Mouse (Mus musculus) kidney, postnatal 4 days (tissue): Measurements from ENCODE around the gene C1ql4.
A peak's percentile ranks its signal among the peaks of the same experiment; 100 is the strongest.
"Not testable (repeated sequence)": the region's sequence is repeated elsewhere in the genome, so short reads cannot be mapped to it uniquely, and the experiment has no call there.

Experiments
- DNase-seq, 2 experiments: peaks; one replicate each; pipeline ENCODE4 v3.0.0; 2021; ENCODE audit warnings: mixed read lengths in 2 of 2

C1ql4 gene

DNA sequence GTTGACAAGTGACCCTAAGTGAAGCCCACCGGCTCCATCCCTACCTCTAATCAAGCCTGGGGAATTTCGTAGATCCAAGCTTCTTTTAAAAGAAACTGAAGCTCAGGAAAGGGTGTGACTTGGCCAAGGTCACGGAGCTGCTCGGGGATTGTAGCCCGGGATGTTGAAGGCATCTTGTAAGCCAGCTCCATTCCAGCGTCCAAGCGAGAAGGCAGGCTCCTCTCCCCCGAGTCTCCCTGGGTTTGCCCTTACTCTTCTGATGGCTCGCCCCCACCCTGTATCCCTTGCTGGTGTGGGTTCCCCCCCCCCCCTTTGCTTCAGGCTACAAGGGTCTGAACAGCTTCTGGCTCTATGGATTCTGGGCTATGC is 10.9 kb upstream of the C1ql4 start:
- peak in 1 of 2 experiments; percentile 36 for DNase-seq

DNA sequence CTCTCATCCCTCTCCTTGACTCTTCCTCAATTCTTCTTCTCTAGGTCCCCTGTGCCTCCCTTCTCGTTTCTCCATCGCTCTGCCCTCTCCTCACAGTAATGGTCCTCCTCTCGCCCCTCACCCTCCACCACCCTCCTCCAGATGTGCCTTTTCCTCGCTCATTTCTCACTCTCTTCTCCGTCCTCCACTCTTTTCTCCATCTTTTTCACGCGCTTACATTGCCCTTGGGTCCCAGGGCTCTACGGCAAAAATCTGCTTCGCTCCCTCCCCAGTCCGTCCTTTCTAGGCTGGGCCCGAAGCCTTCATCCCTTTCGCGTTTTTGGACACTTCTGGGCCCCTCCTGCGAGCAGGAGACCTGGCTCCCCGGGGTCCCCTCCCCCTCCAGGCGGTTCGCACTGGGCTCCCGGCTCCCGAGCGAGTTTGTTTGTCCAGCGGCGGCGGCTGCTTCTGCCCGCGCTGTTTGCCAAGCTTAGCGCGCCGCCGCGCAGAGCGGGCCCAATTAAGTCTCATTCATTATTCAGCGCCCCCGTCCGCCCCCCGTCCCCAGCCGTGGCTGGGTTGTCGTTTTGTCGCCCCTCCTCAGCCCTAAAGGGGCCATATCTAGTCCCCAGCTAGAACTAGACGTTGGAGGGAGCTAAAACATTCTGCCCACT is 10.3 kb upstream of the C1ql4 start:
- peak; percentile 64 to 76 for DNase-seq

DNA sequence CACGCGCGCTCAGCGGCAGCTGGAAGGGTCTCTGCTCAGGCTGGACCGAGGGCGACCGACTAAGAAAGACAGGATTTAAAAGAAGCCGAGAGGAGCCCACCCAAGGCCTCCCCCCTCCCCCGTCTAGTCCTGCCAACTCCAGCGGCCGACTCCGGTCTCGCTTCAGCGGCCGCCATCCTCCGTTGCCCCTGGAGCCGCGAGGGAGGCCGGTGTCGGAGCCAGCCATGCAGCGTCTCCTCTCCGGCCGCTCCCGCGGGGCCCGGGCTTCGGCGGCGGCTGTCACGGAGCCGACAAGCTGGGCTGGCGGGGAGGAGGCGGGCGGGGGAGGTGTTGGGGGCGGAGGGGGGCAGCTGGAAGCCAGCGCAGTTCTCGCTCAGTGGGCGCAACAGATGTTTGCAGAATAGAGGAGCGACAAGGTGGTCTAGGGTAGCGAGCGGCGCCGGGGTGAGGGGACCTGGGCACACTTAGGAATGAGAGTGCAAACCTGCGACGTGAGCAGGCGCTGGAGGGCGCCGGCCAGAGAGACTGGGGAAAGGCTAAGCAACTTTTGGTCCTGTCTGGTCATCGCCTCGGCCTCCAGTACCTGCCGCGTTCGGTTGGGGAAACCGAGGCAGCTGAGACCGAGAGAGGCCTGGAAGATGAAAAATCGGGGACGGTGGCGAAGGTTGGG is 9.3 kb upstream of the C1ql4 start:
- DNase-seq, result peak; percentile 76 to 85

DNA sequence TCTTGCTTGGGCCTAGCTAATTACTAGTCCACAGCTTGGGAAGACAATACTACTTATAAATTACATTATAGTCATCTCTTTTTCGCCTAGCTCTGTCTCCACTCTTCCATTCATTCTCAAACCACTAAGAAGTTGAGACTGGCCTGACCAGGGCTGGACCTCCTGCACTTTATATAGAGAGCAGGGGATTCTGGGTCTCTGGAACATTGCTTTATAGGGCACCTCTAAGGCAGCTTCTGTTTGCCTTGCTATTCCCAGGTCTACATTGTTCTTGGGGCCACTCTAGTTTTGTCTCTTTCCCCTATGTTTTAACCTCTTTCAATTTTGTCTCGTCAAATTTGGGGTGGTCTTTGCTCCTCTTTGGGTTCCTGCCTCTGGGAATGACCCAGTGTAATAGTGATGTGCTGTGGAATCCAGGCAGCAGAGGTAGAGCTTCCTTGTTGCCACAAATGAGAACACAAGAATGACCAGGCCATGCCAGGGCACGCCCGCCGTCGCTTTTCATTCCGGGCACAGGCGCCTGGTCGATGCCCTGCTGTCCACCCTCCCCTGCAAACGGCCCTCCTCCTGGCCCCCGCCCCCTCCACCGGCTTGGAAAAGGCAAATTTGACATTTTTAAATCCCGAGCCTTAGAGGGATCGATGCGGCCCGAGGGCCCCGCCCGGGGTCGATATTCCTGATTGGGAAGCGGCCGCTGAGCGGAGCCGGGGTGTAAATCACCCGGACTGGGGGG is 8.6 kb upstream of the C1ql4 start:
- DNase-seq, result no peak

DNA sequence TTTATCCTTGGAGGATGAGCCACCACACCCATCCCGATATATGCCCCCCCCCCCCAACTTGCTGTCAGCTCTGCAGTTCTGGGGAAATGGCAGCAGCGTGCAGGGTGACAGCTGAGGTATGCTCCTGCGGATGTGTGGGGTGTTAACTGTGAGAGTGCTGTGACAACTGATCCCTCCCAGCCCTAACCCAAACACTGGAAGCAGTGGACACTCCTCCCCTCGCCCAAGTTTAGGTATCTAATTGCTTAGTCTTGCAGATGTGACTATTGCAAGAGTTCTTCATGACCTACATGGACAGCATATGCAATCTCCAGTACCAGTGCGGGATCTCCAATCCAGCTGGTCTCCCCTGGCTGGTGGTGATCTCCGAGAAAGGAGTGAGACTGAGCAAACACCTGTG is 7.7 kb upstream of the C1ql4 start:
- DNase-seq, result no peak

DNA sequence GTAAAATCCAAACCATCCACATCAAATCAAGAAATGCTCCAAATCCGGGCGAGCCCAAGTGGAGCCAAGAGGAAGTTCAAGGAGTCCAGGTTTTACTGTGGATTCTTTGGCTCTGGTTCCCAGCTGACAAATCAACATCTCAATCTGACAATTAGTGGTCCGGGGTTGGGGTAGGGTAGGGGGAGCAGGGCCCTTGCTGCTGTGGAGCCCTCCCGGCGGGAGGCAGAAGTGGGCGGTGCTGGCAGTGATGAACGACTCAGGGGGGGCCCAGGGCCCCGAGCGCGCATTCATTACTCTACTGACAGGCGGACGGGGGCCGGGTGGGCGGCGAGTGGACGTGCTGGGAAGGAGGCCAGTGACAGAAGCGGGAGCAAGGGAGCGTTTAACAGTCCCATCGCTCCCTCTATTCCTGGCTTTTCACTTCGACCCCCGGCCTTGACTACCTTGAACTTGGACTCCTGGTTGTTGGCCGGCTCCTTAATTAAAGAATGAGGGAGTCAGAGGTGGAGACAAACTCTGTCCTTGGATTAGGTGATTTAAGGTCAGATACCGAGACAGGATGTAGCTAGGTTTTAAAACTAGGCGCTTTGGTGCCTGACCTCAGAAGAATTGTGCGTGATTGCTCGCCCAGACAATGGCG is 7.1 kb upstream of the C1ql4 start:
- peak; percentile 76 to 85 for DNase-seq

DNA sequence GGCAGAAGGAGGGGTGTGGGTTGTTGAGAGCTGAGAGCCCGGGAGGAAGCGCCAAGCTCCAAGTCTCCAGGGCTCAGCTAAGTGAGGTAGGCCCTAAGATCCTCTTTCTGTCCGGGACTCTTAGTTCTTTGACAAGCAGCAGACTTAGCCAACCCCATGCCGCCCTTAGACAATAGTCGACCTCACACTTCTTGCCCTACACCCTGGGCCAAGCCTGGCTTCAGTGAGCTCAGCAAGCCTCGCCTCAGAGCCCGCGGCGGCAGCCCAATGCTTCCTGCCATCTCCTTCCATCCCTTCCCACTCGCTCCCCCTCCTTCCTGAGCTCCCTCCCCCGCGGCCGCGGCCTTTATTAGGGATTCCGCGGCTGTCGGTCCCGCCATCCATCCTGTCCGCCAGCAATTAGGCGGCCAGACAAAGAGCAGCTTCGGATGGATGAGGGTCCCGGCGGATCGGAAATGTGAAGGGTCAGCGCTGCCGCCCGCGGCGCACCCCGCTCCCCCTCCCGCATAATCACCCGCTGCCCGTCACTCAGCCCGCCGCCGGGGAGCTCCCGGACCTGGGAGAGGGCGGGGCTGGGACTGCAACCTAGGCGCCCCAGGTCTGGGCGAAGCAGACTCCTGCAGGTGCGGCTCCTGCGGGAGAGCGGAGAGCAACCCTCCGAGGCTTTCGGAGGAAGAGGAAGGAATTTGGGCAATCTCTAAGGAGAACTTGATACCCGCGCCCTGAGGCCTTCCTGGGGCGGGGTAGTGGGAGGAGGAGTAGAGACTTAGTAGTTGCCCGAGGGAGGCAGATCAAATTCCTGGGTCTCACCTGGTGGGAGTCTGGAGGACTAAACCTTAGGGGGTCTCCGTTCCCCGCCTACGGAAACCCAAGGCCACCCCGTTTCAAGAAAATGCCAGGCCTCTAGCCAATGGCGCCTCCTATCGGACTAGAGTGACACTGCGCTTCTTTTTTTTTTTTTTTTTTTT is 6.0 kb upstream of the C1ql4 start:
- DNase-seq, result peak; percentile 72 to 82

DNA sequence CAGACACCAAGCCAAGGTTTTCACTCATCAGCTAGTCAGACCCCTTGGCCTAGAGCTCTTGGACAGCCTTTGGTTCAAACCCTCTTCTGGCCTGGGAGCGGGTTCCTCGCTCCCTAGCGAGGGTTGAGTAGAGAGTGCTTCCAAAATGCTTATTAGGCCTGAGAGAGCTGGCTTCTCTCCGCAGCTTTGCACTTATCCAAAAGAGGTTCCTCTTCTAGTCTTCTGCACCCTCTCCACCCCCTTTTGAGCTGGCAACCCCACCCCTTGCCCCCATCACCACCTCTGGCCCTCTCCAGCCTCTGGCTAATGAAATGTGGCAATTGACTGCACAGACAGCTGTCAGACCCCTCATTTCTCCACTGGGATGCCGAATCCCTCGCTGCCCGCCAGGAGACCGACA is 5.3 kb upstream of the C1ql4 start, which contains the start of gene Dnajc22:
Gene Dnajc22 (plus strand): TSS at position 301 of the 400 bp plus-strand sequence.
- no peak for DNase-seq

DNA sequence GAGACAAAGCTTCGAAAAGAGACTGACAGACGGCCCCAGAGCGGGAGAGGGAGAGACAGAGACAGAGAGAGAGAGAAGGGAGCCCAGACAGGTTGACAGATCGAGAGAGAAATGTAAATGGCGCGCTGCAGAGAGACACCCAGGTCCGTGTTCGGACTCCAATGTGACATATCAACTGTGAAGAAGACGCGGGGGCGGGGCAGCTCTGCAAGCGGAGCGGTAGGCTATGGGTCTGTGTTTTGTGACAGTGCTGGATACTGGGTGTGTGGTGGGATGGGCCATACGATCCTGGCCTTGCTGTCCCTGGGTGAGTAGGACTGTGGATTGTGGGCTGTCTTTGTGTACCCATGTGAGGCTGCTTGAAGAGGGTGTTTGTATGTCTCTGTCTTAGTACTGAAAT is 1.5 kb upstream of the C1ql4 start:
- DNase-seq, result peak; percentile 65 to 73

DNA sequence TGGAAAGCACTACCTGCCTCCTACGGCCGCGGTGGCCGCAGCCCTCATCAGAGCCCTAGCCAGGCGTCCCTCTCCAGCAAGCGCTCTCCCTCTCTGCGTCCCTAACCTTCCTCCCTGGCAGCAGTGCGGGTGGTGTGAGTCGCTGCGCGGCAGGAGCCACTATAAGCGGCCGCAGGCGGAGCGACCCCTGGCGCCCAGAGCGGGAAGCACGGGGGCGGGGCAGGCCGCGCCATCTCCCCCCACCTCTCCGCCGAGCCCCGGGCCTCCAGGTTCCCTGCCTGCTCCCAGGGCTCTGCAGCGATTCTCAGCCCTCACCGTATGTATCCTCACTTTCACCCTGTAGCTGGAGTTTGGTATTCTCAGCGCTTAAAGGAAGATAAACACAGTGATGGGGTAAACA is 675 bp upstream of the C1ql4 start:
- DNase-seq, result peak; percentile 92 to 94

DNA sequence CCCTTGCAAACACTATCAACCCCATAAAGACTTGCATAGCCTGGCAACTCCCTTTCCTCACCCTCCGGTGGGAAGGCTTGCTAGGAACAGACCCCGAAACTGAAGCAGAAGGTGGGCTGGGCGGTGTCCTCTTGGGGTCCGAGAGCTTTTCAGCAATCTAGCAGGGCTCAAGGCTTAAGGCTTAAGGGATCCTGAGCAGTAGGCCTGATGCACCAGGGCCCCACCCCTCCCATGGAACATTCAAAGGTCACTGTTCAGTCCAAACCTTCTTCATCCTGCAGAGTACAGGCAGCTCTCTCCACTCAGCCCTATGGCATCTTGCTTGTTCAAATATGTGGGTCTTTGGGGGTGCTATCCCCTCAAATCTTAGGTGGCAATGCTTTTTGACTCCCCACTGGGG is 1.6 kb downstream of the C1ql4 start:
- no peak for DNase-seq

DNA sequence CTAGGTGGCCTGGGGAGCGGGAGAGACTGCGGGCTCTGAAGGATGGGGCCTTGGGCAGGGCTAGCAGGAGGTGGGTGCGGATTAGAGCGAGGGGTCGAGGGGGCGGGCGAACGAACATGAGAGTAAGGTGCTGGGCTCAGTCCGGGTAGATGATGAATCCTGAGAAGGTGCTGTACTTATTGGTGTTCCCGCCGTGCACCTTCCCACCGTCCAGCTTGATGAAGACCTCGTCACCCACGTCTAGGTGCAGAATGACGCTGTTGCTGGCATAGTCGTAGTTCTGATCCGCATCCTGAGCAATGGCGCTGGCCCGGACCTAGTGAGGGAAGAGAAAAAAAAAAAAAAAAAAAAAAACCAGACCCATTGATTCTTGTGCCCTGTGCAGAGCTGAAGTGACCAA is 3.0 kb downstream of the C1ql4 start:
- no peak for DNase-seq

DNA sequence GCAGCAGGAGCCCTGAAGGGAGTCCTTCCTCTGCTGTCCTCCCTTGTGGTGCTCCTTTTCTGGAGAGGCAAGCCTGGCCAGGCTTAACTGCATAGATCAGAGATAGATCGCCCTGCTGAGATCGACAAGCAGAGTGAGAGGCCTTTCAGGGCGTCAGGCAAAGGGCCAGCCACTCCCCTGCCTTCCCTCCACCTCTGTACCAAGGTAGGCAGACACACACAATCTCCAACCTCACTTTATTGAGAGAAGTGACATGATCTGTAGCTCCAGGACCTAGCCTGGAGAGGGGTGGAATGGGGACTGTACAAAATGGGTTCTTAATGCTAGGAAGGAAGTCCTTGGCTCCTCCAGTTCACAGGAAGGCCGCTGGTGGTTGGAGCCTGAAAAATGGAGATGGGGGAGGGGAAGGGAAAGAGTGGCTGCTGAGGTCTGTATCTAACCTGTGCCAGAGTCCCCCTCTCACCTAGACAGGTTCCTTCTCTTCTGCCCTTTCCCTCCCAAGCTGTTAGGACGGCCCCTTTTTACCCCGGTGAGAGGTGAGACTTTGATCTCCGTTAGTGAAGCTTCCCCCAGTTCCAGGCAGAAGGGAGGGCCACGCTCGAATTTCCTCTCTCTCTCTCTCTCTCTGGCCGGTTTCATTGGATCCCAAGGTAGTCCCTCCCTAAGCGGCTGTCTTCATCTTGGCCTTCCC is 3.6 kb downstream of the C1ql4 start:
- DNase-seq, result peak; percentile 31 to 58

DNA sequence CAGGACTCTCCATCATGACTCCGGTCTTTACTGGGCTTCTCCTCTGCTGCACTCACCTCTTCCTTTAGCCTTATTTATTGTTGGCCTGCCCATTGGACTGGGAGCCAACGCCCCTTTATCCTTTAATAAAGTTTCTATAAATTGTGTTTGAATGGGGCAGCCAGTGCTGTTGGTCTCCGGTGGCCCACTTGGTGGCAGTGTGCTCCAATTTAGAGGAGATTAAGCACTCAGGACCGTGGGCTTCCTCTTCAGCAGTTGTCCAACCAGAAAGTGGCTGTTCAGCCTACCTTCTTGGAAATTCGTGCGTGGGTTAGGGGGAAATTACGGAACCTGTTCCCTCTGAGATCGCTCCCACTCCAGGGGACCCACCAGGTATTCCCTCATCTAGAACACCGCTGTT is 4.4 kb downstream of the C1ql4 start:
- DNase-seq, result peak; percentile 78 to 83

DNA sequence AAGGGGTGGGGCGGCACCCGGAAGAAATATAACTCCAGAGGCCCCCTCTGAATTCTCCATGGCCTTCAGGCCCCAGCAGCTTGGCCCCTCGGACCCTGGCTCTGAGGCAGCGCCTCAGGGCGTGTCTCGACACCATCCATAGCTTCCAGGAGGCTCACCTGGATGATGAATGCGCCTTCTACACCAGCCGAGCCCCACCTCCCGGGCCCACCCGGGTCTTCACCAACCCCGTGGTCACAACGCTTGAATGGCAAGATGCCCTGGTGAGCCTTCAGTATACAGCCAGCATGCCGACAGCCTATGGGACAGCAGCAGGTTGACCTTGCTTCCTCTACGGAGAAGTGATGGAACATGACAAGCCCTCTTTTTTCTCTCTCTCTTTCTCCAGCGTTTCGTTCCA is 4.8 kb downstream of the C1ql4 start:
- no peak for DNase-seq

DNA sequence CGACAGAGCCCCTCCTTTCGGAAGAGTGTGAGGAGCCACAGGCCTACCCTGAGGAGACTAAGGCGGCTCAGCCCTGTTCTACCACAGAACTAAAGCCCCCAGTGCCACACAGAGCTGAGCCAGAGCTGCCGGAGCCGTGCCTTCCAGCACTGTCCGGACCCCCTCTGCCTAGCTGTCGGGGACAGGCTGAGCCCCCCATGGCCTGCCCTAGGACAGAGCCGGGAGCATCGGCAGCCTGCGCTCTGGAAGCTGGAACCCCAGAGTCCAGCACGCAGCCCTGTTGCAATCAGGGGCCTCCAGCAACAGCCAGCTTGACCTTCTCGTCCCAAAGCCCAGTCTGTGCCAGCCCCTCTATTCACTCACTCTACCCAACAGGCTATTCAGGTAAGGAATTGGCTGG is 5.3 kb downstream of the C1ql4 start:
- no peak for DNase-seq

DNA sequence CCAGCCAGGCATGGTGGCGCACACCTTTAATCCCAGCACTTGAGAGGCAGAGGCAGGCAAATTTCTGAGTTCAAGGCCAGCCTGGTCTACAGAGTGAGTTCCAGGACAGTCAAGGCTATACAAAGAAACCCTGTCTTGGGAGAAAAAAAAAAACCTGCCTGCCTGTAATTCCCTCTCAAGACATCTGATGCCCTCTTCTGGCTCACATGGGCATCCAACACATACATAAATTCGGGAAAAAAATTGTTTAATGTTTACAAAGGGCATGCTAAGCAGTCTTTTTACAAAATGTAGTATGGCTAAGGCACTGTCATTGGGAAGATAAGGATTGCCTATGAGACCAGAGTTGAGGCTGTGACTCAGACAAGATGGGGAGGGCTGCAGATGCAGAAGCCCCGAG is 7.8 kb downstream of the C1ql4 start:
- no peak for DNase-seq

DNA sequence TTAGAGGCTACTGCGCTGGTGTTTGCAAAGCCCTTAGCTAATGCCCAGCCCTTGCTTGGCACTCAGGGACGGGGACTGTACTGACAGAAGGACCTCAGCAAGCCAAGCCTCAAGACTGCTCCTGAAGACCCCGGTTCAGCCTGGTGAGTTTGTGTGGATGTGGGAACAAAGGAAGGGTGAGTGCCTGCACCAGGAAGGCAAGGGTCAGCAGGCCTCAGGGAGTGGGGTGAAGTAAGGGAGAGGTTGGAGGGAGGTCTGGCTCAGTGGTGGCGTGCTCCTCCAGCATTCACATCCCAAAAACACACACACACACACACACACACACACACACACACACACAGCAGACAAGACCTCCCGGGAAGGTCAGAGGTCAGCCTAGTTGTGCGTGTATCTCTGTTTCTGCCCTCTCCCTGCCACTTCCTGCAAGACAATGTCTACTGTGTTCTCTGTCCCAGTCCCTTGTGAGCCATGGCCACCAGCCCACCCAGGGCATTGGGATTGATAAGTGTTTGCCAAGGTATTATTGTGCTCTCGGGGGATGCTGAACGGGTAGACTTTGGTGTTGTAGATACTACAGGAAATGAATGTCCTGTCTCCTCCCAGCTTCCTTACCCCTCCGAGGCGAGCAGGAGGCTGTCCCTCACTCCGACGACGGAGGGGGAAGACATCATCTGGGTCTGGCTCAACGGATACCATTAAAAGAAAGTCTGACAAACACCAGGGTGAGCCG is 9.3 kb downstream of the C1ql4 start:
- no peak for DNase-seq

DNA sequence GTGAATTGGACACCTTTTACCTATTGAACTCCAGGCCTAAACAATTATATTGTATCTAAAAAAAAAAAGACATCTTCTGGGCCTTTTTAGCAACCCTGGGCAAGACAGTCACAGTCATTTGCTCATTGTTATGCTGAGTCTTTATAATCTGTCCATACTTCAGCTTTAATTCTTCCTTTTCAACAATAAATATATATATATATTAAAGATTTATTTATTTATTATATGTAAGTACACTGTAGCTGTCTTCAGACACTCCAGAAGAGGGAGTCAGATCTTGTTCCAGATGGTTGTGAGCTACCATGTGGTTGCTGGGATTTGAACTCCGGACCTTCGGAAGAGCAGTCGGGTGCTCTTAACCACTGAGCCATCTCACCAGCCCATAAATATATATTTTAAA is 11.6 kb downstream of the C1ql4 start:
- not testable (repeated sequence) for DNase-seq

DNA sequence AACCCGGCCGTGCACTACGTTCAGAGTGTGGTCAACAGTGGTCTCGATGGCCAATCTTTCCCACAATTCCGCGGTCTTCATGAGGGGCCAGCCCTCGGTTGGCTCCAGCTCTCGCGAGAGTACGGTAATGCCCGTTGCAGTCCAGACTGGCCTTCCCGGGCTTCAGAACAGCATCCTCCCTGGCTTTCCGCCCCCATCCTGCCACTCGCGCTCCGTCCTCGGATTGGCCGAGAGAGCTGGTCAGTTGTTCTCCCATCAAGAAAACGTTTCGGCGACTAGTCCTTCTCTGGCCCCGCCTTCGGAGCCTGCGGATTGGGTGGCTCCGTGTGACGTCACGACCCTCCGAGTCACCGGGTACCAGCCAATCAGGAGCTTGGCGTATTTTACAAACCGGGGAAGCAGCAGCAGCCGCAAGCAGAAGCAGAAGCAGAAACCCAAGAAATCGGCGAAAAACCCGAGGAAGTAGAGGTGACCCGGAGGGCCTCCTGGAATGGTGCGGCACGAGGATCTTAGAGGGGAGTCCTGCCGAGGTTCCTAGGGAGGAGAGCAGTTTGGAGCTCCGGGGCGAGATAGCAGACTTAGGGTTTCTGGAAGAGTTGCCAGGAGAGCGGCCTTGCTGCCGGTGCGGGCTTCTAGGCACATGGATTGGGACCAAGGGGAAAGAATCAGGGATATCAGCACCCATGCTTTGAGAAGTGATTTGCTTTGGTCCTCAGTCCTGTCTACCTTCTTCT is 12.8 kb downstream of the C1ql4 start:
- DNase-seq, result peak; percentile 99
